Mouse (Mus musculus): ENCODE results near the gene Nxn.

Nxn gene

GRCm38 (mm10) chr11:76398798-76399586 lies at the start of gene Nxn:
Gene Nxn, minus strand, starts transcription at chr11:76399140.
- peak; percentile 91 for DNase-seq (ENCODE audit: low read depth, low spot score)

DNA sequence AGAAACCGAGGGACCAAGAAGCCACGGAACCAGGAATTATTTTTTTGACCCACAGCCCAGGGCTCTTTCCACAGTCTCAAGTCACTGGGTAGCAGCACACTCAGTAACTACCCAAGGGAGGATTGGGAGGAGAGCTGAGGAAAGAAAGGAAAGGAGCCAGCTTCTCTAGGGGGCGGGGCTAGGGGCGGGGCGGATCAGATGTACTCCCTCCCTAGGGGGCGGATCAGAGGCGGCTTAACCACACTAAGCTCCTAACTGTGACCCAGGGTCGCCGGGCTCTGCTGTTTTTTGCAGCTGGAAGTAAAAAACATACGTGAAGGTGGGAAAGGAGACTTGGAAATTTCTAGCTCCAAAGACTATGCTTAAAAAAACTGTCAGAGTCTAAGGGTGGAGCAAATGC lies 47.3 kb upstream of the Nxn start:
- no peak for DNase-seq (ENCODE audit: low read depth, low spot score)

DNA sequence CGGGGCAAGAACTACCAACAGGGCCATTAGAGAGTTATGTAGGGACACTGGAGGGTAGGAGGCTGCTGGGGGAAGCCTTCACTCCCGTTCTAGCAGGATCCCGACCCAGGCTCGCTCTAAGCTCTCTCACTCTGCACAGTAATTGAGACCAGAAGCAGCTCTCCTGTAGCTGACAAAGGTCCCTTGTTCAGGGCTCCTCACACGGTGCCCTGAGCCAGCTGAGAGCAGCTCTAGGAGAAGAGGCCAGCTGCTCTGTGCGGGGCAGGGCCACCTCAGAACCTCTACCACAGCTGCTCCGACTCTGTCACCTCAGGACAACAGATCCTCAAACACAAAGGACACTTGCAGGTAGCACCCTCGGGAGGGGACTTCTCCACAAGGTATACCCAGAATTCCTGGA lies 46.5 kb upstream of the Nxn start:
- peak; percentile 78 for DNase-seq (ENCODE audit: low read depth, low spot score)

- DNase-seq (ENCODE audit: low read depth, low spot score): no peak
Measured at GRCm38 (mm10) chr11:76439666-76440065, 40.7 kb upstream of the Nxn start.

GRCm38 (mm10) chr11:76436864-76437437 lies 38.0 kb upstream of the Nxn start:
- peak; percentile 56 for DNase-seq (ENCODE audit: low read depth, low spot score)

DNA sequence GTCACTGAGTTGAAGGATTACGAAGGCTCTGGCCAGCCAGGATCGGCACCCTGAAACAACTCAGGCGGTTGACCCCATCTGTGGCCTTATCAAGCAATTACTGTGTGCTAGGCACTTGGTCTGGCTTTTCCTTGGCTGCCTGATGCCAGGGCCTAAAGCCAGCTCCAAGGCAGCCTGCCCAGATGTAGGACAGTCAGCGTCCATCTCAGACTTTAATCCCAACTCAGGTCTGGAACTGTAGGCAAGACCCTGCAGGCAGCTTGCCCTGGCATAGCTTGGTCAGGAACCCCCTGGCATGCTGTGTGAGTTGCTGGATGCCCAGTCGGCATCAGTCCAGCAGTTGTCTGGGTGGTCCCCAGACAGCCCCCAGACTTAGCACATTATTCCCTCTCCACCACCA lies 37.1 kb upstream of the Nxn start:
- no peak for DNase-seq (ENCODE audit: low read depth, low spot score)

DNA sequence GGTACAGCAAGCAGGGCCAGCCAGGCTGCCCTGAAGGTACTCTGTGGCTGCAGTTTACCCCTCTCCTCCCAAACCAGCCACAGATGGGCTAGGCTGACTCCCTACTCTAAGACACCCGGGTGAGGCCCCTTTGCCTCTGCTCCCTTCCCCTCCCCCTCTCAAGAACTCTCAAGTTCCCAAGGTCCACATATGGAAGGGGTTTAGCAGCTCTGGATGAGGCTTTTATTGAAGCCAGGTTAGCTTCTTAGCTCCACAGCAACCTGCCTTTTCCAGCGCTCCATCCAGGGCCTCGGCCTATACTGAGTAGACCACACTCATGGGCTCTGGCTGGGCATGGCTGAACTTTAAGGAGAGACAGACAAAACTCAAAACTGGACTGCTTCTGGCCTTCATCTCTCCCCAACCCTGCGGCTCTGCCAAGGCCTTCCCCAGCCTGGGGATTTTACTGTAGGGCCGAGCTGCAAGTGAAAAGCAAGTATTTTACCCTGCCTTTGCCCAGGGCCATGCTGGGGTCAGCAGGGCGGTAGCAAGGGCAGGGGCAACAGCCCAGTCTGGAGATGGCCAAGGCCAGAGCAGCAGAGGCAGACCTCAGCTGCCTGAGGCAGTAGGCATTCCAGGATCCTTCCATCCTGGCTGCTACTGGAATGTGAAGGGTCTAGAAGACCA lies 31.2 kb upstream of the Nxn start:
- DNase-seq (ENCODE audit: low read depth, low spot score): peak; percentile 86

- DNase-seq (ENCODE audit: low read depth, low spot score): no peak
Measured at GRCm38 (mm10) chr11:76429556-76429955, 30.6 kb upstream of the Nxn start.

GRCm38 (mm10) chr11:76429046-76429445 lies 30.1 kb upstream of the Nxn start:
- DNase-seq (ENCODE audit: low read depth, low spot score): no peak

GRCm38 (mm10) chr11:76427781-76428180 lies 28.8 kb upstream of the Nxn start:
- no peak for DNase-seq (ENCODE audit: low read depth, low spot score)

GRCm38 (mm10) chr11:76425749-76426148 lies 26.8 kb upstream of the Nxn start:
- no peak for DNase-seq (ENCODE audit: low read depth, low spot score)

DNA sequence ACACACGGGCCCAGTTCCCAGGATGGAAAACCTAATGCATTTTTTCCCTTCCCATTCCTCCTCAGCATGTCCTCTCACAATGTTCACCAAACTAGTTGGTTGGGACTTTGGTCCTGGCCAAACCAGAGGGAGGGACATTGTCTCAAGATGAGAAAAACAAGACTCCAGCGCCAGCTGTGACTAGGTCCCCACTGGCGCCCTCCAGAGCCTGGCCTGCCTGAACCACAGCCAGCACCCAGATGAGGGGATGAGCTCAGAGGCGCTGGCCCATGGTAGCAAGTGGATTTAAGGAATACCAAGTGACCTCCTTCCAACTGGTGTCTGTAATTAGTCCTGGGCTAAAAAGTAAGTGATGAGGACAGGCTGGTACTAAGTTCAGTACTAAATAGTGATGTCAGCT lies 22.0 kb upstream of the Nxn start:
- no peak for DNase-seq (ENCODE audit: low read depth, low spot score)

GRCm38 (mm10) chr11:76419179-76419578 lies 20.2 kb upstream of the Nxn start:
- no peak for DNase-seq (ENCODE audit: low read depth, low spot score)

DNA sequence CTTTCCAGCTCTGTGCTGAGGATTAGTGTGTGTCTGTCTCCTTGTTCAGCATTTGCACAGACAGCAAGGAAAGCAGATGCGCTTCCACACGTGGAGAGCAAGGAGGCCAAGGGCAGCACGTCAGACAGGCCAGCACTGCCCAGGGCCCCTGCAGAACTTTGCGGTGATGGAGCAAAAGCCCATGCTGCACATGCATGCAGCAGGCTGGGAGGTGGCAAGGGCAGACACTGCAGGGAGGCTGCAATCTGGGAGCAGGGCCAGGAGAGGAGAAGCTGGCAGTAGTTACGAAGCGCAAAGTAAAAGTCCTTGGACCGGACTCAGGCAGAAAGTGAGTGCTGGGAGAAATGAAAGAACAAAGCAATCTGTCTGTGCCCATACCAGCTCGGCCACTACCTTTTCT lies 19.5 kb upstream of the Nxn start:
- no peak for DNase-seq (ENCODE audit: low read depth, low spot score)

GRCm38 (mm10) chr11:76415985-76416384 lies 17.0 kb upstream of the Nxn start:
- peak; percentile 38 for DNase-seq (ENCODE audit: low read depth, low spot score)

DNA sequence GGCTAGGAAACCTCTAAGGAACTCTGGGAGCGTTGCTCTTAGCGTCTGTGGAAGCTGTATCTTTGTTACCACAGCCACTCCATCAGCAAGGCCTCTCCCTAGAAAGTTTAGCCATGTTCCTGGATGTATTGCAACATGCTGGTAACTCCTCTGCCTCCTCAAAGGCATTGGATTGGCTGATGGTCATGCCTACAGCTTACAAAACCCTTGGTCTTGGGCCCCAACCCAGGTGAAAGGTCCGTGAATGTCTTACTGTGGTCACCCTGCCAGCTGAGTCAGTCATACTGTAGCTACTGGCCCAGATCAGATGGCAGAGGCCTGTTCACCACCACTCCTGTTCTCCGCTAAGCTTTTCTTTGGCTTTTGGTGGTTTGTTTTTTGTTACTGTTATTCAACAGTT lies 16.1 kb upstream of the Nxn start:
- DNase-seq (ENCODE audit: low read depth, low spot score): no peak

GRCm38 (mm10) chr11:76413202-76413601 lies 14.3 kb upstream of the Nxn start:
- no peak for DNase-seq (ENCODE audit: low read depth, low spot score)

DNA sequence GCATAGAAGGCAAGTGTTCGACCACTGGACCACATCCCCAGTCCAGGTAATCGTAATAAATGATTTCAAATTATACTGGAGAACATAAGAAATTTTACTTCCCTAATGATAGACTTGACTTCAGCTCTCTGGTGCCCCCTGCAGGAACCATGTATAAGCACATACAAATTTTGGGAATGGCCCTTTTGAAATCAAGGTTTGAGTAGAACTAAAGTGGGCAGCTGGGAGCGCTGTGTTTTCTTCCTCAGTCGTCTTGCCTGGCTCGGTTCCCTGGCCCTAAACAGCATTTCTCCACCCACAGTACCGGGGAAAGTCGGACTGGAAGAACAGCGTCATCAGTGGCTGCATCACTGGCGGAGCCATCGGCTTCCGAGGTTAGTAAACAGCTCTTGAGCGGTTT lies 11.9 kb upstream of the Nxn start:
- peak; percentile 62 for DNase-seq (ENCODE audit: low read depth, low spot score)

DNA sequence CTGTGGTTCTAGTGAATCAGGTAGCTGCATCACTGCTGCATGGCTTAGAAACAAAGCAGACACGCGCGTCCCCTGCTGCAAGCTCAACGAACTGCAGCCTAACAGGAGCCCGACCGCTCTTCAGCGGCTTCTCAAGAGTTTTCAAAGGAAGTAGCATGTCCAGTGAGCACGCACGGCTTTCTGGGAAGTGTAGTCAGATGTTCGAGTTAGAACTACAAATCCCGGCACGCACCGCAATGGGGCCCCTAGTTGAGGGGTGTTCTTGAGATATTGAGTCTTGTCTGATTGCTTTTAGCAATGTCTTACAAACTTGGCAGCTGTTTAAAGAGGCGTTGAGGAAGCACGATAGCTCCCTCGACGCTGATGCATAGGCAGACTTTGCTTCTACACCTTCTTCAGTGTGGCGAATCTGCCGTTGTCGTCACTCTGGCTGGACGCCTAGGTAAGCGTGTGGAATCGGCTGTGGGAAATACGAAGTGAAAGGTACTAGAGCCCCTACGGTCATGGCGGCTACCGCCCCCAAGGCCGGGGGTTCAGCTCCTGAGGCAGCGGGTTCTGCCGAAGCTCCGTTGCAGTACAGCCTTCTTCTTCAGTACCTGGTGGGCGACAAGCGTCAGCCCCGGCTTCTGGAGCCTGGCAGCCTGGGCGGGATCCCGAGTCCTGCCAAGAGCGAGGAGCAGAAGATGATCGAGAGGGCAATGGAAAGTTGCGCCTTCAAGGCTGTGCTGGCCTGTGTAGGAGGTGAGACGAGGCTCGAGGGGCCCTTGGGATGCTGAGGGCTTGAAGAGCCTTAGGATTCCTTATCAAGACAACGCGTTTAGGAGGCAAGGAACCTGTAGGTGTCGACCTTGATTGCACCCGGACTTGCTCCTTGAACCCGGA lies 8.0 kb upstream of the Nxn start, which contains the start of gene Timm22:
TSS of gene Timm22 (plus strand) at position 251 of the 882 bp plus-strand sequence.
- DNase-seq (ENCODE audit: low read depth, low spot score): peak; percentile 99

DNA sequence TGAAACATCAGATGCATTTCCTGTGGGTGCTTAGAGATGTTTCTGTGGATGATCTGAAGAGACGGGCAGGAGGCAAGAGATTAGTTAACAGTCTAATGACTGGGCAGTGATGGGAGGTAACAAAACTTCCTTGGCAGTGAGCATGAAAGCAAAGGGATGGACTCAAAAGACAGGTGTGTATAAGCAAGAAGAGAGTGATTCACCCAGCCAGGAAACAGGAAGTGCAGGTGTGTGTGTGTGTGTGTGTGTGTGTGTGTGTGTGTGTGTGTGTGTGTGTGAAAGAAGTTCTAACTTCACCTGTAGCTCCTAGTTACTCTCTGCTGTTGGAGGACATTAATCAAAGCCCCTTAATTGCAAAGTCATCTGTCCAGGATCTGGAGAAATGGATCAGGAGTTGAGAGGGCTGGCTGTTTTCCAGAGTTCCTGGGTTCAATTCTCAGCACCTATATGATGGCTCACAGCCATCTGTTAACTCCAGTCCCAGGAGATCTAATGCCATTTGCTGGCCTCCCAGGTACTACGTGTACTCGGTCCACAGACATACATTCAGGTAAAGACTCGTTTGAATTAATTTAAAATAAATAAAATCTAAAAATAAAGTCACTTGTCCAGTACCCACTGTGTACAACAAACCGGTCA lies 6.8 kb upstream of the Nxn start:
- DNase-seq (ENCODE audit: low read depth, low spot score): no peak

DNA sequence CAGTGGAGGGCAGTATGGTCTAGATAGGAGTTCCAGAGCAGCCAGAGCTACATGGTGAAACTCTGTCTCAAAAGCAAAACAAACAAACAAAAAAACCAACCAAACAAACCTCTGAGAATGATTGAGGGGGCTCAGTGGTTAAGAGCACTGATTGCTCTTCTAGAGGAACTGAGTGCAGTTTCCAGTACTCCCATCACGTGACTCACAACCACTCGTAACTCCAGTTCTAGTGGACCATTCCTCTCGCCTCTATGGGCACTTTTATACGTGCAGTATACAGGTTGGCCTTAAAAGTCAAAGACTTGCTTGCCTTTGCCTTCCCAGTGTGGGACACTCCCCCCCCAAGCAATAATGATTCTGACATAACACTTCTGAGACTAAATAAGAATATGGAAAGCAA lies 6.2 kb upstream of the Nxn start:
- no peak for DNase-seq (ENCODE audit: low read depth, low spot score)
